Comparison of ENCODE assay signal across 11 mouse cellular contexts in the genomic region with DNA sequence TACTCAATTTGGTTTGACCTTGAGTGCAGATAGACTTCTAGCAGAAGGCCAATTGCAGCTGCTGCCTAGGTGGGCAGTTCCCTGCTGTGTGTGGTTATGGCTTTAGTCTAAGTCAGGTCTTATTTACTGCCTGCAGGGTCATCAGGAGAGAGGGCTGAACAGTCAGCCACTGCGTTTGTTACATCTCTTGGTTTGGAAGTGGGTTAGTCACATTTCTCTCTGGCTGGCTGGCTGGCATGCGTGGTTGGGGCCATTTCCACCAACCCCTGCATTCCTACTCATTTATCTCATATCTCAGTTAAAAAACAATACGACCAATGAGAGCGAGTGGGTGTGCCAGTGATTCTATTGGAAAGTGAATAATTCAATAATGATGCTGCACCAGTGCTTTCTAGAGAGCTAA. TPM values are rescaled to one million over a fixed set of nuclear protein-coding genes. Genes with fewer than 3 reads are reported as not detected.
DNase-seq lines count a peak whose midpoint lies in the region; ATAC-seq and TF ChIP-seq lines count a peak whose summit lies in the region.
"Had no signal": no experiment of that assay in that cellular context is flagged by ENCODE, and none has a peak within 500 bp of the region (broad histone marks: within the 10 kb centered on the region; RNA-seq: fewer than 3 reads in every experiment).

No protein-coding gene starts in this region.

- WGBS in forebrain, embryonic 11.5 days, result 71% methylated on average over 4 of the region's 4 CpGs
- WGBS in midbrain, embryonic 16.5 days, result 56% methylated on average over 4 of the region's 4 CpGs

- ATAC-seq in forebrain, embryonic 11.5 days (replicated peaks; ENCODE audit: low FRiP score), result no peak
- ATAC-seq in midbrain, embryonic 16.5 days, result no peak
- ATAC-seq in inflammation-experienced regulatory T-cells, adult 6 months, result no peak

- H3K9me3 ChIP-seq in forebrain, embryonic 11.5 days (ENCODE audit: control insufficient read depth, low read length), result no peaks in the 10 kb centered on the region
- no peaks in the 10 kb centered on the region for H3K9me3 ChIP-seq in midbrain, embryonic 16.5 days (replicated peaks; ENCODE audit: control insufficient read depth, low read length, poor library complexity, severe bottlenecking)
- H3K9me3 ChIP-seq: lung, embryonic 15.5 days had no signal

- H3K27me3 ChIP-seq in forebrain, embryonic 11.5 days (ENCODE audit: control insufficient read depth, insufficient read depth, low read length), result no peaks in the 10 kb centered on the region
- no peaks in the 10 kb centered on the region for H3K27me3 ChIP-seq in midbrain, embryonic 16.5 days (ENCODE audit: control insufficient read depth, insufficient read depth, low read depth, low read length)
- H3K27me3 ChIP-seq: lung, embryonic 15.5 days had no signal

- H3K4me2 ChIP-seq in forebrain, embryonic 11.5 days (ENCODE audit: low read depth, low read length, severe bottlenecking), result no peak overlapping the region
- no peak overlapping the region for H3K4me2 ChIP-seq in midbrain, embryonic 16.5 days (ENCODE audit: low read length)
- H3K4me2 ChIP-seq: lung, embryonic 15.5 days had no signal

- DNase-seq in adrenal gland, adult 2 months, result peak; percentile 45
- DNase-seq in adrenal gland, postnatal 10 days, result no peak
- no peak for DNase-seq in layer of hippocampus, adult 2 months (ENCODE audit: low spot score in 2 of 2)
- no peak for DNase-seq in layer of hippocampus, adult 9-11 months
- no peak for DNase-seq in forebrain, embryonic 11.5 days (ENCODE audit: low spot score)
- DNase-seq in urinary bladder, adult 2 months (ENCODE audit: low spot score), result no peak
- DNase-seq: kidney, postnatal 25 days; left cerebral cortex, postnatal 4 days had no signal

- peak overlapping the region; percentile 84 for H3K27ac ChIP-seq in layer of hippocampus, adult 2 months
- H3K27ac ChIP-seq in forebrain, embryonic 11.5 days (ENCODE audit: low read depth, low read length), result peak overlapping the region; percentile 18; the same call in 1 of the 2 replicates
- peak overlapping the region; percentile 81 for H3K27ac ChIP-seq in midbrain, embryonic 16.5 days (ENCODE audit: low read length)
- H3K27ac ChIP-seq: lung, embryonic 15.5 days had no signal

- H3K4me1 ChIP-seq in forebrain, embryonic 11.5 days (replicated peaks; ENCODE audit: control insufficient read depth, insufficient read depth, low read length), result peaks cover 17% of the 10 kb centered on the region
- peaks cover 40% of the 10 kb centered on the region for H3K4me1 ChIP-seq in midbrain, embryonic 16.5 days (ENCODE audit: control insufficient read depth, insufficient read depth, low read length)

- no peak for TF ChIP-seq CTCF in layer of hippocampus, adult 2 months (conservative IDR thresholded peaks at IDR 0.05)

- no peaks in the 10 kb centered on the region for H3K36me3 ChIP-seq in forebrain, embryonic 11.5 days (ENCODE audit: control insufficient read depth, insufficient read depth, low read length)
- no peaks in the 10 kb centered on the region for H3K36me3 ChIP-seq in midbrain, embryonic 16.5 days (ENCODE audit: control insufficient read depth, insufficient read depth, low read length)
- H3K36me3 ChIP-seq: lung, embryonic 15.5 days had no signal

- no peak overlapping the region for H3K4me3 ChIP-seq in layer of hippocampus, adult 2 months
- H3K4me3 ChIP-seq in forebrain, embryonic 11.5 days (ENCODE audit: low read depth, low read length), result no peak overlapping the region
- no peak overlapping the region for H3K4me3 ChIP-seq in midbrain, embryonic 16.5 days (ENCODE audit: low read depth, low read length)
- H3K4me3 ChIP-seq: lung, embryonic 15.5 days had no signal

- H3K9ac ChIP-seq in forebrain, embryonic 11.5 days (ENCODE audit: low read length), result no peak overlapping the region; the same call in 1 of the 2 replicates
- no peak overlapping the region for H3K9ac ChIP-seq in midbrain, embryonic 16.5 days (ENCODE audit: low read depth, low read length)
- H3K9ac ChIP-seq: lung, embryonic 15.5 days had no signal

RNA-seq across cellular contexts. Expression of a gene that starts 22.7 kb away (rescaled TPM):
- 1 to 10 TPM; 1.5 to 3.1 TPM for total RNA-seq in adrenal gland, adult 2 months (2021)
- polyA plus RNA-seq in adrenal gland, adult 2 months (2012; rRNA removed), result 5.8 TPM in 2 replicates
- total RNA-seq in adrenal gland, postnatal 10 days (2021), result 1 to 10 TPM; 2.2 to 3.9 TPM
- 100 to 1,000 TPM; 218 to 227 TPM for total RNA-seq in layer of hippocampus, adult 2 months (2021)
- 15.7 and 18.4 TPM in 2 replicates for polyA plus RNA-seq in forebrain, embryonic 11.5 days (2014; fragmentation: Nextera tagmentation; extraction: Ambion mirVana)
- polyA plus RNA-seq in midbrain, embryonic 16.5 days (2015; fragmentation: Nextera tagmentation; extraction: Ambion mirVana), result 90.2 and 91.0 TPM in 2 replicates
- polyA plus RNA-seq in inflammation-experienced regulatory T-cells, adult 6 months (2017; shearing (Covaris generic)), result 1 to 10 TPM in 2 of 3 experiments, under 1 TPM in 1; 0.78 to 1.3 (median 1.3) TPM
- 0.94 and 1.4 TPM in 2 replicates for polyA plus RNA-seq in urinary bladder, adult 2 months (2012; rRNA removed)

Comparison
In these comparisons a context has a peak if more than half of its experiments do, and no peak if none do; other contexts are left out.
1. H3K27ac ChIP-seq: peak in every context shown above with its lines; median percentile 84 in layer of hippocampus, adult 2 months; 81 in midbrain, embryonic 16.5 days; 18 in forebrain, embryonic 11.5 days.